Mouse (Mus musculus): Measurements from ENCODE around the gene Tob2.

Gene Tob2

GRCm38 (mm10) chr15:81812287-81812686 lies 46.3 kb downstream of the Tob2 start:
- no peak for DNase-seq (ENCODE audit: low spot score in 2 of 2)

GRCm38 (mm10) chr15:81811599-81811996 lies 47.0 kb downstream of the Tob2 start:
- no peak for DNase-seq (ENCODE audit: low spot score in 2 of 2)

GRCm38 (mm10) chr15:81810671-81811598 lies 47.7 kb downstream of the Tob2 start:
- DNase-seq (ENCODE audit: low spot score in 2 of 2), result peak; percentile 95 to 97

- peak; percentile 88 to 95 for DNase-seq (ENCODE audit: low spot score in 2 of 2)
These were observed 48.4 kb downstream of the Tob2 start for GRCm38 (mm10) chr15:81810150-81810549.

- no peak for DNase-seq (ENCODE audit: low spot score in 2 of 2)
These were observed 49.0 kb downstream of the Tob2 start for GRCm38 (mm10) chr15:81809550-81809949.

- DNase-seq (ENCODE audit: low spot score in 2 of 2), result no peak
These were observed 49.8 kb downstream of the Tob2 start for GRCm38 (mm10) chr15:81808799-81809198.

GRCm38 (mm10) chr15:81806621-81807404 lies 51.8 kb downstream of the Tob2 start:
- no peak for DNase-seq (ENCODE audit: low spot score in 2 of 2)

GRCm38 (mm10) chr15:81805624-81806023 lies 53.0 kb downstream of the Tob2 start:
- DNase-seq (ENCODE audit: low spot score in 2 of 2), result no peak

- no peak for DNase-seq (ENCODE audit: low spot score in 2 of 2)
These were observed 53.7 kb downstream of the Tob2 start for GRCm38 (mm10) chr15:81804883-81805282.

GRCm38 (mm10) chr15:81804172-81804571 lies 54.4 kb downstream of the Tob2 start:
- DNase-seq (ENCODE audit: low spot score in 2 of 2), result no peak

GRCm38 (mm10) chr15:81803425-81803951 lies 55.1 kb downstream of the Tob2 start:
- DNase-seq (ENCODE audit: low spot score in 2 of 2), result no peak

GRCm38 (mm10) chr15:81802941-81803351 lies 55.6 kb downstream of the Tob2 start:
- no peak for DNase-seq (ENCODE audit: low spot score in 2 of 2)

- DNase-seq (ENCODE audit: low spot score in 2 of 2), result peak; percentile 96 to 100
These were observed 56.4 kb downstream of the Tob2 start, which contains the start of gene Tef for GRCm38 (mm10) chr15:81802001-81802890. Gene Tef (plus strand): TSS chr15:81802421.

- DNase-seq (ENCODE audit: low spot score in 2 of 2), result no peak
These were observed 58.2 kb downstream of the Tob2 start for GRCm38 (mm10) chr15:81800391-81800790.

- no peak for DNase-seq (ENCODE audit: low spot score in 2 of 2)
These were observed 60.2 kb downstream of the Tob2 start for GRCm38 (mm10) chr15:81798421-81798820.
